Mouse (Mus musculus) monocyte, adult 5-6 weeks (primary cell): ENCODE results near the gene Epb42. TPM values are rescaled to one million over a fixed set of nuclear protein-coding genes. Genes with fewer than 3 reads are reported as not detected.
"Not testable (repeated sequence)": the region's sequence is repeated elsewhere in the genome, so short reads cannot be mapped to it uniquely, and the experiment has no call there.

Source experiments
- ATAC-seq: fragments of 153-309, 156-312 bp; replicated peaks from 2 replicates; pipeline ENCODE4 v1.8.0; 2017; ENCODE audit warnings: mild to moderate bottlenecking; ENCODE audit not compliant: low TSS enrichment, insufficient number of reproducible peaks, severe bottlenecking, poor library complexity, low FRiP score
- total RNA-seq: library from RNA; stranded (forward); fragments of 200-1000, 200-491, 200-594 nt; gene quantifications from 3 replicates; pipeline ENCODE4 v1.2.3, GENCODE M21; 2017

Epb42 gene
- total RNA-seq = 0.87 to 2.1 TPM (median 2.0 TPM) in 3 replicates

DNA sequence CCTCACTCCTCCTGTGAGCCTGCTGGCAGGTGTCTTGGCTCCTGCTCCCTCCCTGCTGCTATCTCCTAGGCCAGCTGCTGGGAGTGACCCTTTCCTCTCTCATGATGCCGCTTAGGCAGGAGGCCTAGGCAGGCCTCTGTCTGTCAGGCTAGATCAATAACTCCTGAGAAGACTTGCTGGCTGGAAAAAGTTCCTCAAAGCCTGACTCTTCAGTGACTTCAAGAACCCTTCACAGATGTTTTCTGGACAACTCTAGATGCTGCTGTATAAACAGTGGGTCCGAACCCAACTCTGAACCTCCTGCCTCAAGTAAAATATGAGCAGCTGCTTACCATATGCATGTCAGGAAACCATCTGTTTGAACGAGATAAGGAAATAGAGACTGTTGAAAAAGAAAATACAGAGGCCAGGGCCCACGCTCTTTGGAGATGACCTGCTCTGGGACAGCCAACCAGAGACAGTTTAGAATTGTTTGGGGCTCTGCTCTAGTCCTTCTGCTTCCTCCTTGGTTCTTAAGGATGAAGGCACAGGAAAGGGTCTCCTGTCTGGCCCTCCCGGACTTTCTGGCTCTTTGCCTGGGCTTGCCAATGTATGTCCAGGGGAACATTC lies at the start of gene Epb42:
TSS of gene Epb42 (minus strand) at position 340 of the 609 bp plus-strand sequence.
- no peak for ATAC-seq

DNA sequence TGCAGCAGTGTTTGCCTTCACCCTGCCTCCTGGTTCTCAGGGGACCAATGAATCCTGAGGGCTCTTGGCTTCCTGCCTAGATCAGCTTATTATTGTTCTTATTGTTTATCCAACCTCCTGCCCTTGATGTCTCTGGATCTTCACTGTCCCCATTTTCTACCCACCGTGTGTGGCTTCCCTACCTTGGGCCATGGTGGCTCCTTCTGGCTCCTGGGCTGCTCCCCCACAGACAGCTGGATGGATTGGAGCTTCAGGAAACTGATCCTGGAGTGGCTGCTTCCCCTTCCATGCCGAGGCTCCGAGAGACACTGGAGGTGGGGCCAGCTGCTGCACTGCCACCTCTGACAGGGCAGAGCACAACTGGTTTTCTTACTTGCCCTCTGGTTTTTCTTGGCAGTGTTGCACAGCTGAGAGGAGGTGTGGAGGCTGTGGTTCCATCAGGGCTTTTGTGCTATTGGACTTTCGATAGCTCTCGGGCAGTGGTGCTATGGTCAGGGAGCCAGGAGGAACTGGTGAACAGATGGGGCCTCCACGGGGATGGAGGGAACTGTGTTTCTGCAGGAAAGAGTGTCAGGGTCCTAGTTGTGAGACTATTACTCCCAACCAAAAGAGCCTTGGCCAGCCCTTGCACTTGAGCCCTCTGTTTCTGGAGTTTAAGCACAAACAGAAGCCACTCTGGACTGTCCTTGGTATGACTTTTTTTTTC lies 48.8 kb upstream of the Epb42 start, which contains the start of gene Tgm5:
TSS of gene Tgm5 (minus strand) at position 362 of the 706 bp plus-strand sequence.
- ATAC-seq = no peak

DNA sequence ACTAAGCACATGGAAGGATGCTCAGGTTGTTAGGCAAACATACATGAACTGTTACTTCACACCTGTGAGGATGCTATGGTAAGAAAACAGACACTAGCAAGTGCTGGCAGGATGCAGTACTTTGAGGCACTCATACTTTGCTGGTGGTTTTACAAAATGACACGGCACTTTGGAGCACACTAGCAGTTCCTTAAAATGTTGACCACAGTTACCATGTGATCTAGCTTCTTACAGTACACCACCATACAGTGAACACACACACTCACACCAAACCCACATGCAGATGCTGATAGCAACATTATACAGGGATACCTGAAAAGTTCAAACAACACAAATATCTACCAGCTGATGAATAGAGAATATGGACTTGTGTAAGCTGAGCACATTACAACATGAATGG lies 45.8 kb upstream of the Epb42 start:
- peak; percentile 82 for ATAC-seq

GRCm38 (mm10) chr2:121074747-121075146 lies 37.9 kb upstream of the Epb42 start:
- ATAC-seq = no peak

- ATAC-seq = no peak
Measured at GRCm38 (mm10) chr2:121071871-121072270, 35.0 kb upstream of the Epb42 start.

DNA sequence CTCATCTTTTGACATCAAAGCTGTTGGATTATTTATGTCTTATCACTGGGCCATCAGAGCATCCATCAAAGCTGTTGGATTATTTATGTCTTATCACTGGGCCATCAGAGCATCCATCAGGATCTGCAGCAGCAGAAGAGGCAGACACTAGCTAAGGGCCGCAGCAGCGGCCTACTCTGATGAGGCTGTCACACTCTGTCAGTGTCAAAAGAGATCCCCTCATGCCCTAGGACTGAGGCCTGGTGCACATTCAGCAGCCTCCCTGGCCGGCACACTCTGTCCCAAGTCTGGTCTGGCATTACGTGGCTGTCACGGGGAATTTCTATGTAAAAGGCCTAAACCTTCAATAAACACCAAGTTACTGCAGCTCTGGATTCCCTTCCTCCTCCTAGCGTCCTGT lies 32.6 kb upstream of the Epb42 start:
- no peak for ATAC-seq

GRCm38 (mm10) chr2:121067116-121067515 lies 30.2 kb upstream of the Epb42 start:
- no peak for ATAC-seq

DNA sequence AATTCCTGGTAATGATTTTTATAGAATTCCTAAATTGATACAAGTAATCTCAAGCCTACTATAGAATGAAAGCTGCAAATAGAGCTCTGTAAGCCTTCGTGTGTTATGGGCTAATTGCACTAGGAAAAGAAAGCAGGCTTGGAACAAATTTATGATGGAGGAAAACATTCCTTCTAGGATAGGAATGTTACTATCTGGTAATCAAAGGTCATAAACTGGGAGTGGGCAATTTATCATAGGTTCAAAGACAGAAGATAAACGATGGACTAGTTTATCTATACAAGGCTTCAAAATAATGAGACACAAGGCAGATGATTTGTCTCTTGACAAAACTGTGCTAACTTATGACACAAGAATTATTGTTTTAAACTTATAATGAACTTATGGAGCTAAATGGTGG lies 24.4 kb upstream of the Epb42 start:
- ATAC-seq = no peak

GRCm38 (mm10) chr2:121057997-121058396 lies 21.1 kb upstream of the Epb42 start:
- no peak for ATAC-seq

DNA sequence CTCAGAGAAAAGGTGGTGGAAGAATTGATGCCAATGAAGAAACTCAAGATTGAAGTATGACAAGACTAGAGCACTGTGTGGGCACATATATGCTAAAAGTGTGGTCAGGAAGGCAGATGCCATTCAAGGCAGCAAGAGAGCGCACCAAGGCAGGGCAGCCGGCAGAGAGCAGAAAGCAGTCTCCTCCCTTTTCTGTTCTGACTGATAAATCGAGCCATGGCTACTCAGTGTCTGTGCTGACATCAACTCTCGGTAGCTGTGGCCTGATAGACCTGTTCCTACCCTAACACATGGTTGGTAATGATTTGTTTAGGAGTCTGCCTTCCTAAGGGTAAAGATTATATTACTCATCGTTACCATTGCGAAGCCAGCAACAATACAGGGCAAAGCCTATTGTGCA lies 19.0 kb upstream of the Epb42 start:
- ATAC-seq = no peak

DNA sequence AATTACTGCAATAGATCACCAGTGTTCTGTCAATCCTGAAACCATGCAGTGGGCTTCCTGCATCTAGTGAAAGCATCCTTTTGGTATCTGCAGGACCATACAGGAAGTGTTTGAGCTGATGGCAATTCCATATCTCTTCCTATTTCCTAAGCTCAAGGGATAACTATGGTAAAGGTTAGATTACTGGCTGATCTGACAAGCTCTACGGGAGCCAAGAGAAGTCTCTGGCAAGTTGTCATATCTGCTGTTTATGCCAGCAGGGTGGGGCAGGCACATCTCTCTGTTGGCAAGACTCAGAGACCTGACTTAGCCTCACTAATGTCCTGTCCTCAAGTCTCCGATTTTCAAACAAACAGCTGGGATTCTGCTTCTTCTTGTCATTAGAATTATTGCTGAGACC lies 17.2 kb upstream of the Epb42 start:
- no peak for ATAC-seq

GRCm38 (mm10) chr2:121052176-121052575 lies 15.3 kb upstream of the Epb42 start:
- ATAC-seq = no peak

GRCm38 (mm10) chr2:121045653-121046052 lies 8.8 kb upstream of the Epb42 start:
- ATAC-seq = no peak

DNA sequence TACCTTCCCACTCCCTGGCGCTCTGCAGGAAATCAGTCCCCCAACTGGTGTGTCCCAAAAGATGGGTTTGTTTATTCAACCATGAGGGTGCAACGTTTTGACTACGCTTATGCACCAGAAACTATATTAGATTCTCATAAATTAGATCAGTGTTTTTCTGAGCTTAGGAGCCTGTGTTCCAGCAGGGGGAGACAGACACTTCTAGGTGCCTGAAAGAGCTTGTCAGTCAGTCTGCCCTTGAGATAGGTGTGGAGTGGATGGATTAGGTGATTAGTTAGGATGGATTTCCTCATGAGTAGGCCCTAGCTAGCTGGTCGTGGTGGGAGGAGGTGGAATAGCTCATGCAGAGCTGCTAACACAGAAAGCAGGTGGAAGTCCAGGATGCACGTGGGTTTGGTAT lies 4.2 kb upstream of the Epb42 start:
- no peak for ATAC-seq

DNA sequence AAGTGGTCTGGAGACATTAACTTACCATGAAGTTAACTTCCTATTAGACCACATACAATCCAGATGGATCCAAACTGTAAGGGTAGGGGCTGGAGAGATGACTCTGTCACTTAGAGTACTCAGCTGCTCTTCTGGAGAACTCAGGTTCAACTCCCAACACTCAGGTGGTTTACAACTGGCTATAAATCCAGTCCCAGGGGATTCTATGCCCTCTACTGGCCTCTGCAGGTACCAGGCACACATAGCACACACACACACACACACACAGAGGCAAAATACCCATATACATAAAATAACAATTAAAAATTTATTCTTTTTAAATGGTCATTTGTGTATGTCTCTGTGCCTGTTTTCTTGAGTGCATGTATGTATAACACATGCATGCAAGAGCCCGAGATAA lies 2.5 kb upstream of the Epb42 start:
- no peak for ATAC-seq

DNA sequence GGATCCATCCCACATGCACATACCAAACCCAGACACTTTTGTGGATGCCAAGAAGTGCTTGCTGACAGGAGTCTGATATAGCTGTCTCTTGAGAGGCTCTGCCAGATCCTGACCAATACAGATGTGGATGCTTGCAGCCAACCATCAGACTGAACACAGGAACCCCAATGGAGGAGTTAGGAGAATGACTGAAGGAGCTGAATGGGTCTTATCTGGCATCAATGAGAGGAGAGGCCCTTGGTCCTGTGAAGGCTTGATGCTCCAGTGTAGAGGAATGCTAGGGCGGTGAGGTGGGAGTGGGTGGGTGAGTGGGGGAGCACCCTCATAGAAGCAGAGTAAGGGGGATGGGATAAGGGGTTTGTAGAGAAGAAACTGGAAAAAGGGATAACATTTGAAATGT lies 2.0 kb upstream of the Epb42 start:
- ATAC-seq = not testable (repeated sequence)

GRCm38 (mm10) chr2:121022918-121023317 lies 14.0 kb downstream of the Epb42 start:
- no peak for ATAC-seq

DNA sequence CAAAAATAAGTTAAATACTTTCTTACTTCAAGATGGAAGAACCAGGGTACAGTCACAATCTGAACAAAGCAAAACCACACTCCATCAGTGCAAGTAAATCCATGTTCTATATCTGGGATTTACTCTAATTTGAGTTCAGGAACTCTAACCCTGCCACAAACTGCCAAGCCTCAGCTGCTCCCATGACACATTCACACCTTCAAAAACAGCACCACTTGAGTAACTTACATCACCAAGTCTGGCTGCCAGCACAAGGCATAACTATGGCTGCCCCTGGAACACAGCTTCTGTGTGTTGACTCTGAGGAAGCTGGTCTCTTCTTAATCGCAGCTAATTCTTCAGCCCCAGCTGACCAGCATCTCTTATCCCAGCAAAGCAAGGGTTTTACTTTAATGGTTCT lies 19.7 kb downstream of the Epb42 start:
- no peak for ATAC-seq

DNA sequence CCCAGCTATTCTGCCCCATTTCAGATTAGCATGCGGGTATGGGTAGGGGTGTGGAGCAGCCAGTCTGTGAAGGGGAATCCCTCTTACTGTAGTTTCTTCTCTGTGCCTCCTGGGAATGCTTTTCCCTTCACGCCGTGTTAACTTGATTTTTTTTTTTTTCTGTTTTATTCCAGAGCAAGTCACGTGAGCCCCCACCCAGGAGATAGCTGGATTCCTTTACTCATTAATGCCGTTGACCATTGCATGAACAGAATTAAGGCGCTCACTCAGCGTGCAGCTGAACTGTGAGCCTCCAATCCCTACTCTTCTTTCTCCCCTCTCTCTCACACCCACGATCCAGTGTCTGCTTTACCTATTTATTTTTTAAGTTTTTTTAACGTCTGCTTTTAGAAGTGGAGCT lies 20.6 kb downstream of the Epb42 start:
- ATAC-seq = no peak

DNA sequence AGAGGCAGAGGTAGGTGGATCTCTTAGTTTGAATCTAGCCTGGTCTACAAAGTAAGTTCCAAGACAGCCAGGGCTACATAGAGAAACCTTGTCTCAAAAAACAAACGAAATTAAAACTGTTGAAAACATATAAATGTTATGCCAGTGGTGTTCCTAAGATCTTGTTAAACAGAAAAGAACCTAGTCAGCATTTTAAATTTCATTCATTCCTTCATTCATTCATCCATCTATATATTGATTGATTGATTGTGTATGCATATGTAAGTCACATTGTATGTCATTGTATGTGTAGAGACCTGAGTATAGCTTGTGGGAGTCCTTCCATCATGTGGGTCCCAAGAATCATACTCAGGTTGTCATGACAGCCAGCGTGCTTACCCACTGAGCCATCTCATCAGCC lies 21.4 kb downstream of the Epb42 start:
- no peak for ATAC-seq
